Mouse (Mus musculus) T-cell, adult 2 months (primary cell): Measurements from ENCODE around the gene Ube2d3.
"Not testable (repeated sequence)": the region's sequence is repeated elsewhere in the genome, so short reads cannot be mapped to it uniquely, and the experiment has no call there.

ENCODE experiments used
- DNase-seq: peaks from one replicate; pipeline ENCODE4 v3.0.0; 2022; ENCODE audit warnings: low spot score

The Ube2d3 gene

DNA sequence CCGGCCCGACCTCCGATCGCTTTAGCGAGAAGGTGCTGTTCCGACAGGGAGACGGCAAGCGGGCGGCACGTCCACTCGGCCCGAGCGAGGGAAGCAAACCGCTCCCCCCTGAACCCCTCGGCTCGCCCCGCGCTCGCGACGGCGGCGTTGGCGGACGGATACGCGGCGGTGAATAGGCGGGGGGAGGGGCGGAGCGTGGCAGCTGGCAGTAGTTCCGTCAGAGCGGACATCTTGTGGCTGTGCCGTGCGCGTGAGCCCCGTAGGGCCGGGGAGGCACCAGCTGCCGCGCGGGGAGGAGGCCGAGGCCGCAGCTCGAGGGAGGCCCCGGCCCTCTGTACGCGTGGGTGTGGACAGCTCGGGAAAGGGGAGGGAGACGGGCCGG, 573 bp downstream of the Ube2d3 start:
- DNase-seq = peak; percentile 94

DNA sequence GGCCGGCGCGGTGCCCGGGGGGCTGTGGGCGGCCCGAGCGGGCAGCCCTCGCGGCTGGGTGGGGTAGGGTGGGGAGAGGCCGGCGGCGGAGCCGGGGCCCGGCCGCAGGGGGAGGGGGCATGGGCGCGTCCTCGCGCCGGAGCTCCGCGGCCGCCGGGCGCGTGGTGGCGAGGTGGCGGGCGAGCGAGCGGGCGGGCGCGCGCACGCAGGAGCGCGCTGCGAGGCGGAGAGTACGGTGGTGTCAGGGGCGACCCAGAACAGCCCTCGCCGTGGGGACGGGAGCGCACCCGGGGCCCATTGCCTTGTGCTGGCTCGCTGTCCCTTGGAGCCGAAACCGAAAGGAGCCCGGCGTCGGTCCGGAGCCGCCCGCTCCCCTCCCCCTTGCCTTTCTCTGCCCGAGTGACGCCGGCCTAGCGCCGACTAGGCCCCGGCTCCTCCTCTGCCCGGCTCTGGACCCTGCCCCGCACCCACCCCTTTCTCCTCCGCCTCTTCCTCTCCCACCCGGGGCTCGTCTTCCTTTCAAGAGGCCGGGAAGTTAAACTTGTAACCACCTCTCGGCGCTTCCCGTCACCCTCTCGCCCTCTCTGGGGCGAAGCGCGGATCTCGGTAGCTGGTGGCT, 1.1 kb downstream of the Ube2d3 start:
- DNase-seq = peak; percentile 85

DNA sequence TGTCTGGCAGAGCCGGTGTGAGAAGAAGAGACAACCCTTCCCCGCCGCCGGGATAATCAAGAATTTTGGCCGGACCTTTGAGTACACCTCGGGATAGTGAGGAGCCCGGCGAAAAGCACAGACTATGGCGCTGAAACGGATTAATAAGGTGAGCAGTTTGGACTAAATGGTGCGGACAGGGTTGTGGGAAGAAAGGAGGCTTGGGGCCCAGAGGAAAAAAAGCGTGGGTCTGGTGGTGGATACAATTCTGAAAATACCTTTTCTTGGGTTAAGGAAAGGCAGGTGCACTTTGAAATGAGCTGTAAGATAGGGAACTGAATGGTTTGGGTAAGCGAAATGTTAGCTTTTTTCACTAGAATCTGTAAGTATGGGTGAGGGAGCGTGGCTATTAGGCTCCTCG, 1.7 kb downstream of the Ube2d3 start:
- DNase-seq = no peak

DNA sequence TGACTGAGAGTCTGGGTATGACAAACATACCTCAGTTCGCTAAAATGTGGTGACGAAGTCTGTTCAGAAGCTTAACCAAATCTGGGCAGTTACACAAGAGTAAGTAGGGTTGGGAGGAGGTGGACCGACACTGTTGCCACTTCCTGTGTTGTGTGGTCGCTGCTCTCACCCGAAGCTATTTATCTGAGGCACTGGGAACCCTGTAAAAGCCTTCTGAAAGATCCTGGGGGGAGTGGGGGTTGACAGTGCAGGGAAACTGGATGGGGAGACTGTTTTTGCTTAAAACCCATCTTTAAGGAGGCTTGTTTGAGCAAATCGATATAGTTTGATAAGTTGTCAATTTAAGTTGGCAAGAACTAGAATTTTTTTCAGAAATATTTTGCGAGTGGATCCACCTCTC, 2.3 kb downstream of the Ube2d3 start:
- DNase-seq = peak; percentile 85

DNA sequence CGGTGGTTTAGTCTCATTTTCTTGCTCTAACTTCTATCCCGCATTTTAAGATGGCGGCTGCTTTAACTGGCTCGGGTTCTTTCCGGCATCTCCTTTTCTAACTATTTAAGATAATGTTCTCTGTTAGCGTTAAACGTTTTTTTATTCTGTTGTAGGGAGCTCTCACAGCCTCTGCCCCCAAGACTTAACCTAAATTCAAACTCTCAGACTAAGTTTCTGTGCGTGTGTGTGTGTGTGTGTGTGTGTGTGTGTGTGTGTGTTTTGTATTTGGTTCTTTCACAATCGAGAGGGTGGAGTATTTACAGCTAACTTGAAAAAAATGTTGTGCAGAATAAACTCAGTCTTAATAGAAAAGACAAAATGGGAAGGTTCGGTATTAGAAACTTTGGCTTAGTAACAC, 2.7 kb downstream of the Ube2d3 start:
- DNase-seq = no peak

DNA sequence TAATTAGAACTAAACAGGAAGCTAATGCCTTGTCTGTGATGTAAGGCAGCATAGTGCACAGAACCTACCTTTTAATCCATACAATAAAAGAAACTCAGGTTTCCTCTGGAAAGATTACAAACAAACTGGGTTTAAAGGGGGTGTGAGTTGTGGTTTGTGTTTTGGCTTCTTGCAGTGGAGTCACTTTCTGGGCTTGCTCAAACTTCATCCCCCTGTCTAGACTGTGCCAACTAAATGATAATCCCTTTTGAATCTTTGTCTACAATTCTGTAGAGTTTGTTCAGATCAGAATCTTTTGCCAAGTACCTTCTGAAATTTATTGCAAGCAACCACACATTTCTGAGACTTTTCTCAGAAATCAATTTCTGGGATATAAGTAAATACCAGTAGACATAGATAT, 7.0 kb downstream of the Ube2d3 start:
- no peak for DNase-seq

DNA sequence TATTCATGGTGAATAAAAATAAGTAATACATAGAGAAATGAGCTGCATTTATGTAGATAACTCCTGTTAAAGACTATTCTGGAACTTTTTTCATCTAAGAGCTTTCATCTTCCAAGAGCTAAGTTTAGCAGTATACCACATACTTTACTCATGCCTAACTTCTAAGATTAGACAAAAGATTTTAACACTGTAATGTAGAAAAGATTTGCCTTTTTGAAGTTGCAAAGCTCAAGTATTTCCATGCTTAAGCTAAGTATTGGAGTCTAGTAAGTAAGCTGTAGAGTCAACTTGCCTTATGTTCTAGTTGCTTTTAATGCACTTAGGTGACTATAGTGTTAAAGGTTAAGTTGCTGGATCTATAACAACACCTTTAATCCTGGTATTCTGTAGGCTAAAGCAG, 21.0 kb downstream of the Ube2d3 start:
- DNase-seq = no peak

DNA sequence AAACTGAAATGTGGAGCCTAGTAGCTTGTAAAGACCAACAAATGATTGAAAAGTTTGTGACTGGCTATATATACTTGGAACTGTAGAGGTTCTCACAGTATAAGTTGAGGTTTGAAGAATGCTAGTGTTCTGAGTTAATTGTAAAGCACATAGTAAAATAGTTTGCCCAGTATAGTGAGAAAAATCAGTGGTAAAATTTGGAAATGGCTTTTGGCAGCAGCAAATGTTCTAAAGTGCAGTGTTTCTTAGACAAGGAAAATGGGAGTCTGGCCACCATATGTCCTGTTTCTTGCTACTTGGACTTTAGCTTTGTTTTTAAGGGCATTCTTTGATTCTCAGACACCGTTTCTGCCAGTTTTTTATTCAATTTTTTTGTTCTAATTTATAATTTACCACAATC, 30.5 kb downstream of the Ube2d3 start:
- no peak for DNase-seq

DNA sequence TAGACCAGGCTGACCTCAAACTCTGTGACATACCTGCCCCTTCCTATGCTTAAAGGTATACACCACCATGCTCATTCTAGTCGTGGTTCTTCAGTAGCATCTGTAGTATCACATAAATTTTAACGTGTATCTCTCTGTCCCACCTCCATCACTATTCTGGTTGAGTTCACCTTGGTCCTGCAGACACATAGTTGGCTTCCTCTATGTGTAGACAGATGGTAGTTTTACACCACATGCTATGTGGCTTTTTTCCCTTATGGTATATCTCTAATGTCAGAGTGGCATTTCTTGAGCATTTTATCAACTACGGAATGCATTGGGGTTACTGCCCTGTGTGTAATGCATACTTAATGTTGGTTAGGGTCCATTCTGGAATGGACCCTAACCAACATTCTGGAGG, 31.2 kb downstream of the Ube2d3 start:
- DNase-seq = no peak

DNA sequence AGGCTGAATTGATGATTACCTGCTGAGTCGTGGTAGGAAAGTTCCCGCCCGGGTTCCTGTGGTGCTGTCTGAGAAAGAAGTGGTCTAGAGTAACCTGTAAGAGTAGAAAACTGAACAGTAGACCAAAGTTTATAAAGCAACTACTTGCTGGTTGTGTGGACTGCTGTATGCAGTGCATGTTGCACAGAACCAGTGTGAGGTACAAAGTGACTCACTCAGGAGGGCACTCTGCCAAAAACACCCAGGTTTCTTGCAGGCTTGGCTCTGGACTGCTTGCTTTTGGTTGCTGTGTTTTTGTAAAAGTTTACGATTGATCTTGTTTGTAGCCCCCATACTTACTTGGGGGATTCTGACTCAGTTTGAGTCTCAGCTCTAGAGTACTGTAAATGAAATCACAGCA, 32.0 kb downstream of the Ube2d3 start:
- no peak for DNase-seq

DNA sequence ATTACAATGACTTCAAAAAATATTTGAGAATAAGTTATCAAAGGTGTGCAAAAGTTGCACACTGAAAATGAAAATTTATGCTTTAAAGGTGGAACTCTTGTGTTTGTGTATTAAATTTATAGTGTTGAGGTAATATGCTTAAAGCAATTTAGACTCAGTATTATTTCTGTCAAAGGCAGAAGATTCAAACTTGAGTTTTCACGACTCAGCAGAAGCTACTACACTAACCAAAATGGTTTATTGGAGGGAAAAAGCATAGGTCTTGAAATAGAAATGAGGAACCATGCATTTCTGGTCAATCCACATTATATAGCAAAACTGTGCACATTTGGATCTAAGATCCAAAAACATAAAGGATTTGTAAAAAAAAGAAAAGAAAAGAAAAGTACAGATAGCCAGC, 32.9 kb downstream of the Ube2d3 start:
- DNase-seq = no peak

DNA sequence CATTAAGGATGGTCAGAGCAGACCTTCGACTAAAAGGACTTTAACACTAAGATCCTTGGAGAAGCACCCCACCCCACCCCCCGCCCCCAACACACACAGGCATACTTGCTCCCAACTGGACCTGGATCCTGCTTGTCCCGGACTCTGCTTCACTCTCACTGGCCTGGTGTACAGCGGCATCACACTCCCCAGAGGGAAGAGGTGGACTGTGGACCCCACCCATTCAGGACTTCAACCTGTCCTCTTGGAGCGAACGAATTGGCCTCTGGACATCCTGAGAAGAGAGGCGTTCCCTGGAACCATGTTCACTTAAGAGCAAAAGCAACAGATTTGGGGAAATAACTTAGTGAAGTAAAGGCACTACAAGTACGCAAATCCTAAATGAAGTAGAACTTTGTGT, 37.1 kb downstream of the Ube2d3 start:
- DNase-seq = no peak

DNA sequence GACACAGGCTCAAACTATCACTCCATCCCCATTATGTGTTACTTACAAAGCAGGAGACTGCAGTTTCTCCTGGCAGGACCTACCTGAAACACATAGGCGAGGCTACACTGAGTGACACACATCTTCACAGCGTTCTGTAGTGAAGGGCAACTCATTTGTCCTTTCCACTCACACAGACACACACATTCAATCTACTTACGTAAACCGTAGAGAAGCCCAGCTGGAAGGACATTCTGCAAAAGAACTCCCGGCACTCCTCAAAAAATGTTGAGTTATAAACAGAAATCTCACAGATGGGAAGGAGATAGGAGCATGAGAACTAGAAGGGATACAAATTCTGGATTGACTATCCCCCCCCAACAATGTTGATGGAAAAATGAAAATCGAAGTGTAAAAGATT, 38.3 kb downstream of the Ube2d3 start:
- DNase-seq = no peak

DNA sequence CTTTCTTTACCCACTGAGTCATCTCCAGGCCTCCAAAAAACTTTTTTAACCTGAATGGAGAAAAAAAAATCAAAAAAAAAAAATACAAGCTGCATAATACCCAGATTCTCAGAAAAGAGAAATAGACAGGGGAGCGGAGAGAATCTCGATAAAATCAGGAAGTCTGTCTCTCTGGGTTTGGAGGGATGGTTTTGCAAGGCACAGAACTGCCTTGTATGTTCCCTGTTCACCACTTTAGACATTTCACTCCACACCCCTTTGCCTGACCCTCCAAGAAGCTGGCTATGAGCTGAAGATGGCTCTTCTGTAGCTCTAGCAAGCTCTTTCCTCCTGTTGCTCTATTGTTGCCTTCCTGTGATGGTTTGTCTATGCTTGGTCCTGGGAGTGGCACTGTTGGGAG, 39.0 kb downstream of the Ube2d3 start:
- DNase-seq = no peak

DNA sequence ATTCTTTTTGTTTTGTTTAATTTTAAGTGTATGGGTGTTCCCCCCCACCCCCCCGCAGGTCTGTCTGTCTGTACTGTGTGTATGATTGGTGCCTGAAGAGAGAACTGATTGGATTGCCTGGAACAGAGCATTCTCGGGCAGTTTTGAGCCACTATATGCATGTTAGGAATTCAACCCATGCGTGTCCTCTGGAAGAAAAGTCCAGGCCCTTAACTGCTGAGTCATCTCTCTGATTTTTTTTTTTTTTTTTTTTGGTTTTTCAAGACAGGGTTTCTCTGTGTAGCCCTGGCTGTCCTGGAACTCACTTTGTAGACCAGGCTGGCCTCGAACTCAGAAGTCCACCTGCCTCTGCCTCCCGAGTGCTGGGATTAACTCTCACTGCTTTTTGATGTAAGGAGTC, 41.1 kb downstream of the Ube2d3 start:
- not testable (repeated sequence) for DNase-seq

DNA sequence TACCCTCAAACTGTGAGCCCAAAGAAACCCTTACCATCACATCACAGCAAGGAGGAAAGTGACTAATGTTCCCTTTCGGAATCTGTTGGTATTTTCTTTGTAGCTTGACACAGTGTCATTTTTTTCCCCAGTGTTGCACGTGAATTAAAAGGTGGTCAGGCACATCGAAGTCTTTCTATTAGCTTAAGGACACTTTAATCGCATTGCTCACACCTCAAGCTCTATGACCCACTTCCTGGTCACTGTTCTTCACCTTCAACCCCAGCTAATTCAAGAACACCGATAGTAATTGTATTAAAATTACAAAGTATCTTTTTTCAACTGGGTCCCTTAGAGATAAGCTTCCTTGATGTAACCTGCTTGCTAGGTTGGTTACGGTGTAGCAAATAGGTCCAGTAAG, 42.8 kb downstream of the Ube2d3 start:
- DNase-seq = no peak

DNA sequence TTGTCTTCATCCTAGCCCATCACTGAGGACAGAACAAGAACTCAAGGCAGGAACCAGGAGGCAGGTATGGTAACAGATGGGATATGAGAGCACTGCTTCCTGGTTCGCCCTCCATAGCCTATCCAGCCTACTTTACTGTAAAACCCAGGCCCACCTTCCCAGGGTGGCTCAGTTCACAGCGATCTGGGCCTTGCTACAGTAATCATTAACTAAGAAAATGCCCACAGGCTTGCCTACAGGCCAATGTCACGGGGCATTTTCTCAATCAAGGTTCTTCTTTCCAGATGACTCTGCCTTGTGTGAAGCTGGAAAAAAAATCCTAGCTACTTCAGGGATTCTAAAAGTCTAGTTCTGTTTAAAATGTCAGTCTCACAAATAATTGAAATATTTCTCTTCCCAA, 43.7 kb downstream of the Ube2d3 start:
- no peak for DNase-seq

DNA sequence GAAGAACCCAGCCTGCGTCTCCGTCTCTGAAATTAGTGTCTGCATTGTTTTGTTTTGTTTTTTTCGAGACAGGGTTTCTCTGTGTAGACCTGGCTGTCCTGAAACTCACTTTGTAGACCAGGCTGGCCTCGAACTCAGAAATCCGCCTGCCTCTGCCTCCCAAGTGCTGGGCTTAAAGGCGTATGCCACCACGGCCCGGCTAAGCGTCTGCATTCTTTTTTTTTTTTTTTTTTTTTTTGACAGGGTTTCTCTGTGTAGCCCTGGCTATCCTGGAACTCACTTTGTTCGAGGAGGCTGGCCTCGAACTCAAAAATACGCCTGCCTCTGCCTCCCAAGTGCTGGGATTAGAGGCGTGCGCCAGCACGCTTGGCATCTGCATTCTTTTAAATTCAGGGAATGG, 46.7 kb downstream of the Ube2d3 start:
- DNase-seq = not testable (repeated sequence)

DNA sequence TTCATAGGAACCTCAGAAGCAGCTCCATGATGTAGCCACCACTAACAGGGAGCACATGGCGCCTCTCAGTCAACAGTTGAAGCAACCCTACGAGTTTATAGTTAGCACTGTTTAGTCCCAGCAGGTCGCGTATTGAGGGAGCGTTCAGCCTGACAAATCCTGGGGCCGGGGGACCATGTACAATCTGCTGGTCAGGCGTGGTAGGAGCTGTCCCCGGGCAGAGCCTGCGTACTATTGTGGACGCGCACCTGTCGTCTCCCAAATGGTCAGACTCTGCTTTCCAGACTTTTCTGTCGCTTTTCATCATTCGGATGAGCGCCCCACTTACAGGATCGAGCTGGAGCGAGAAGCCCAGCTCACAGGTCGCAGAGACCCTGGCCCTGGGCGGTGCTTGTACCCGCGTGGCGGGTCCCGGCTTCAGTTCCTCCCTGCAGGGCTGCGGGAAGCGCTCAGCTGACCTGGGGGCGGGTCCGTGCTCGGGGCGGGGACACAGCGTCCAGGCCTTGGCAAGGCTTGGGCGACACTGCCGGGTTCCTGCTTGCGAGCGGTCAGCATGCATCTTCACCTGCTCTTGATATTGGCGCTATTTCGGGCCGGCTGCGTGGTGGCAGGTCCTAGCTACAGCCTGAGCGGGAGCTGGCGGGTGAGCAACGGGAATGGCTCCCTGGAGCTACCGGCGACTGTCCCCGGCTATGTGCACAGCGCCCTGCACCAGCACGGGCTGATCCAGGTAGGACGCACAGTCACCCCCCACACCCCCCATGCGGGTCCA, 47.4 kb downstream of the Ube2d3 start, which contains the start of gene Manba:
Gene Manba, plus strand, starts transcription at position 484 of the 772 bp plus-strand sequence.
- peak; percentile 53 for DNase-seq

DNA sequence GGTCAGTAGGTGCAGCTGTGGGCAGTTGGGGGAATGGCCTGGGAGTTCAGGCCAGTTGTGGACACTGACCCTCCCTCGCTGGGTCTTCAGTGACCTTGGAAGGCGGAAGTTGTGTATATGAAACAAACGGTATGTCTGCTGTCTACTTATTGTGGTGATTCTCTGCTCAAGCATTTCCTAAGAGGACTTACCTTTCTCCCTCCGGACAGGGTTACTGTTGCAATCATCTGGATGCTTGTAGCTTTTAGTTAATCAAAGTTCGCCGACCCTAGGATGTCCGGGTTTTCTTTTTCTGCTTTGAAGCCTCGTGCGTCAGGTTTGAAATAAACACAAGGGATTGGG, 47.9 kb downstream of the Ube2d3 start:
- DNase-seq = no peak

DNA sequence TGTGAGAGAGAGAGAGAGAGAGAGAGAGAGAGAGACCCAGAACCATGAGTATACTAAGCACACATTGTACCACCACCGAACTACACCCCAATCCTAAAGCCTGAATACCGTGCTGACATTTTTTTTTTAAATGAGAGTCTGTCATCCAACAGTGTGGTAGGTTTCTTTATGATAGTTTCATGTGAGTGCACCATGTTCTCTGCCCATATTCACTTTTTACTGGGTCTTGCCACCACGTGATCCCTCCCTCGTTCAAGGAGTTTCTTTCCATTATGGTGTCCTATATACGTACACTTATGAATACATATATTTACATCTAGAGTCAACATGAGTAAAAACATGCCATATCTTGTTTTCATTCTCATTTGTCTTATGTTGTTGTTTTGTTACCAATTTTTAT, 48.4 kb downstream of the Ube2d3 start:
- DNase-seq = no peak

DNA sequence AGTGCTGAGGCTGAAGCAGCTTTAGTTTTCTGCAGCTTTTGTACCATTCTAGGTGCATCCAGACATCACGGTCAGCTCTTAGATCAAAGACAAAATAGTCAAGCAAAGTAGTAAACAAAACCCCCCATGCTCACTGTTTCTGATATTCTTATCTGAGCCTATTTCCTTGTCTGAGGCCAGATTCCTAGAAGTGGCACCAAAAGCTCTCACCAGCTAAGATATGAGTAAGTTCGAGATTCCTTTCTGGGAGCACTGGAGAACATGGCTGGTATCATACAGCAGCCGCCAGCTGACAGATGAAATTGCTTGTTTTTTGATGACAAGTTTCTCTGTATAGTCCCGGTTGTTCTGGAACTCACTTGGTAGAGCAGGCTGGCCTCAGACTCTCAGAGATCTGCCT, 49.9 kb downstream of the Ube2d3 start:
- no peak for DNase-seq

DNA sequence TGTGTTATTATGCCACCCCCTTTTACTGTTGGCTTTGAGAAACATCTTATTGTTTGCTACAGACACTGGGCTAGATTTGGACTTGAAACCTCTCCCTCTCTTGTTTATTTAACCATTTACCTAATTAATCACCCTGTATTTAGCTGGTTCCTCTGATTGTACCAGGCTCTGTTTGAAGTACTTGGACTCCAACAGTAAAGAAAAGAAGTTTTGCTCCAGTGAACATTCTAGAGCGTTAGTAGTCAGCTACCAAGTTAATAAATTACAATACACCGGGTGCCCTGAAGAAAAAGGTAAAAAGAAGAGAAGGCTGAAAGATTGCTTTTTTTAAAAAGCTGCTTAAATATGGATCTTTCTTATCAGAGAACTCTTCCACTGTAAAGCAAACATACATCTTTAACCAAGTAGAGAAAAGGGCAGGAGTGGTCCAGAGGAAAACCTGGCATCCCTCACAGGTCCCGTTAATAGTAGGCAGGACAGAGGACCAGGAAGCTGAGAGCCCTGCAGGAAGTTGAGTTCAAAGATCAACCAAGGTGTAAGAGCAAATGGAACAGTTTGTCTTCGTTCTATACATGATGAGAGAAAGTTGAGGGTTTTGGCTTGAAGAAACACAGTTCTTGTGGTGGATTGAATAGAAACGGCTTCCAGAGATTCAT, 52.0 kb downstream of the Ube2d3 start:
- DNase-seq = no peak

DNA sequence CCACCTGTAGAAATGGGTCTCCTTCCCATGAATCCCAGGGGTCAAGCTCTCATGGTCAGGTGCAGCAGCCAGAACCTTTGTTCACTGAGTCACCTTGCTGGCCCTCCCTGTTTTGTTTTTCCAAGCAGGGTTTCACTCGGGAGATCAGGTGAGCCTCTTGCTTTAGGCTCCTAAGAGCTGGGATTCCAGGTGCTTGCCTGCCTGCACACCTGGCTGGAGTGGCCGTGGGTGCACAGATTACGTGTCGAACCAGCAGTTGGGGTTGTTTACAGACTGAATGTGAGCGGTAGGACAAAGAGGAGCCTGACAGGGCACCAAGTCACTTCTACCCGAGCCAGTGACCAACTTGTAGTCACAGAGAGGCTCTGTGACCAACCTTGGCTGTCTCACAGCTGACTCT, 53.2 kb downstream of the Ube2d3 start:
- DNase-seq = no peak
